ENCODE assay signal across 1 mouse cellular context in genomic region chr2:76334596-76334995, GRCm38 (mm10).
TF ChIP-seq lines count a peak whose summit lies in the region.

No protein-coding gene starts in this region.

TF ChIP-seq in CH12.LX, 34 proteins besides CTCF, POLR2A, EP300 and RAD21 (continued from another document):
- TF ChIP-seq E2F4 (IDR thresholded peaks at IDR 0.05; ENCODE audit: insufficient replicate concordance, low read depth, low read length) (no peak), TBP (conservative IDR thresholded peaks at IDR 0.05; ENCODE audit: low read depth, low read length) (no peak)
